Mouse (Mus musculus) Patski (cell line): Measurements from ENCODE around the gene Cd300lg. TPM values are rescaled to one million over a fixed set of nuclear protein-coding genes. Genes with fewer than 3 reads are reported as not detected.

Experiments used
- ATAC-seq: fragments of 100-300 bp; one replicate; pipeline ENCODE4 v1.8.0; 2021
- CTCF ChIA-PET: fragments of 350-600 bp; sonication (Branson Sonifier 250); formaldehyde crosslinking; loops from one replicate; lab custom pipeline; 2022; ENCODE audit warnings: inconsistent platforms; lab: Charles Lee
- POLR2A ChIA-PET: fragments of 350-600 bp; sonication (Branson Sonifier 250); formaldehyde crosslinking; loops from one replicate; lab custom pipeline; 2022; ENCODE audit warnings: antibody characterized with exemption, inconsistent platforms; lab: Charles Lee
- DNase-seq: peaks from one replicate; pipeline ENCODE4 v3.0.0-alpha.2; 2011; ENCODE audit warnings: low read depth, low spot score
- H3K27me3 ChIP-seq: fragments of 371-371 bp; one replicate; pipeline ENCODE4 v1.5.1; 2021
- CTCF ChIP-seq: fragments of 100-300 bp; IDR thresholded peaks from one replicate; pipeline ENCODE4 v1.5.1; 2021
- in situ Hi-C: fragments of 300-500 bp; cut with MboI; formaldehyde crosslinking; loops from 3 replicates; pipeline ENCODE4 v1.11.1; 2018; ENCODE audit warnings: low pct_unique_long_range_greater_than_20kb, mixed read lengths
- polyA plus RNA-seq: library from polyadenylated mRNA; unstranded; gene quantifications from one replicate; pipeline ENCODE4 v1.2.3, GENCODE M21; 2021

Gene Cd300lg
- not detected for polyA plus RNA-seq

- TF ChIP-seq CTCF, result no peak
- H3K27me3 ChIP-seq, result no peaks in the 10 kb centered on the region
- DNase-seq (no peak), ATAC-seq (no peak)
- in situ Hi-C loops, result no loop called here
- POLR2A ChIA-PET, result interaction anchor here (0.6 kb wide), 1 partner anchor 50 kb away, joined by 3 read pairs; no protein-coding TSS in a partner anchor
- CTCF ChIA-PET, result interaction anchor here (1.3 to 5.0 kb wide), 8 partner anchors 9 to 107 kb away, joined by 3 to 45 read pairs (median 6); partner anchors contain the start of genes Cfap97d1 and Dusp3
Observed at GRCm38 (mm10) chr11:102041350-102041949, at the start of gene Cd300lg. Cd300lg (plus strand) TSS chr11:102041509.

DNA sequence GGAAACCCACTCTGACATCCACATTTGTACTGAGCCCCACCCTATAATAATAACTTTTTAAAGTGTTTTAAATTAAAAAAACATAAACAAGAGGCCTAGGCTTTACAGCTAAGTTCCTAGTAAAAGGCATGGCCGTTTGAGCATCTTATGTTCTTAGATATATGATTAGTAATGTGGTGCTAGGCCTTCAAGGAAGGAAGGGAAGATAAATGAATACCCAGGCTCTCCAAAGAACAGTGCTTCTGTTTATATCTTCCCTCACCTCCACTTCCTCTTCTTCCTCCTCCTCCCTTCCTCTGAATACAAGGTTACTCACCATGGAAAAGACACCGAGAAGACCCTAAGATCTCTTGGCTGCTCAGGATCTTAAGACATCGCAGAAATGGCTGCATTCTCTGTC, 49.5 kb upstream of the Cd300lg start:
- CTCF ChIA-PET, result interaction anchor here (1.4 to 1.6 kb wide), 2 partner anchors 49 to 147 kb away, joined by 3 to 4 read pairs; no protein-coding TSS in a partner anchor
- peaks cover 7% of the 10 kb centered on the region for H3K27me3 ChIP-seq
- DNase-seq (no peak), ATAC-seq (no peak)
- in situ Hi-C loops, result no loop called here
- POLR2A ChIA-PET, result no interaction called here
- no peak for TF ChIP-seq CTCF

- H3K27me3 ChIP-seq, result peaks cover 7% of the 10 kb centered on the region
- CTCF ChIA-PET, result interaction anchor here (1.6 kb wide), 1 partner anchor 48 kb away, joined by 4 read pairs; no protein-coding TSS in a partner anchor
- in situ Hi-C loops, result no loop called here
- TF ChIP-seq CTCF, result no peak
- DNase-seq, result no peak
- POLR2A ChIA-PET, result no interaction called here
- no peak for ATAC-seq
Observed at GRCm38 (mm10) chr11:101992411-101992810, 48.9 kb upstream of the Cd300lg start.

DNA sequence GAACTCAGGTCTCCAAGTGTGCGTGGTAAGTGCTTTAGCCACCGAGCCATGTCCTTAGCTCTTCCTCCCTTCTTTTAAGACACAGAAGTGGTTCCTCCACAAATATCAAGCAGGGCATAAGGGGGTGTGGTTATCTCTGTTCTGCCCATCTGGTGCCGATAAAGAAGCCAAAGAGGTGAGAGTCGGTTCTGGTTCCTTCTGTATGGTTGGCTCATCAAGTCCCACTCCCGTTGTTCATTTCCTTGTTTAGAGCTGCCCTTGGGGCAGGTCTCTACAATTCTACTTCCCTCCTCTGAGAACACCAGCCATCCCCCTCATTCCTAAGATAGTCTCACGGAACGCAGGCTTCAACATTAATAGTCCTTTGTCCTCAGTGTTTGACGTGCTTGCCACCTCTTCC, 47.2 kb upstream of the Cd300lg start:
- TF ChIP-seq CTCF, result no peak
- in situ Hi-C loops, result no loop called here
- DNase-seq, result no peak
- POLR2A ChIA-PET, result no interaction called here
- ATAC-seq, result no peak
- H3K27me3 ChIP-seq, result peaks cover 7% of the 10 kb centered on the region
- CTCF ChIA-PET, result interaction anchor here (1.0 to 1.7 kb wide), 2 partner anchors 46 to 66 kb away, joined by 3 to 7 read pairs; partner anchors contain the start of gene Cd300lg

- no peak for ATAC-seq
- no peak for DNase-seq
- no peak for TF ChIP-seq CTCF
- H3K27me3 ChIP-seq, result peaks cover 7% of the 10 kb centered on the region
- in situ Hi-C loops, result loop anchor here (5.0 kb wide), 1 partner anchor 41 kb away; no protein-coding TSS in a partner anchor
- ChIA-PET POLR2A (no interaction called here), CTCF (interaction anchor here (1.4 to 6.3 kb wide), 2 partner anchors 9 to 45 kb away, joined by 4 to 31 read pairs; partner anchors contain the start of genes Cd300lg and Dusp3)
Observed at GRCm38 (mm10) chr11:101995938-101996337, 45.4 kb upstream of the Cd300lg start.

DNA sequence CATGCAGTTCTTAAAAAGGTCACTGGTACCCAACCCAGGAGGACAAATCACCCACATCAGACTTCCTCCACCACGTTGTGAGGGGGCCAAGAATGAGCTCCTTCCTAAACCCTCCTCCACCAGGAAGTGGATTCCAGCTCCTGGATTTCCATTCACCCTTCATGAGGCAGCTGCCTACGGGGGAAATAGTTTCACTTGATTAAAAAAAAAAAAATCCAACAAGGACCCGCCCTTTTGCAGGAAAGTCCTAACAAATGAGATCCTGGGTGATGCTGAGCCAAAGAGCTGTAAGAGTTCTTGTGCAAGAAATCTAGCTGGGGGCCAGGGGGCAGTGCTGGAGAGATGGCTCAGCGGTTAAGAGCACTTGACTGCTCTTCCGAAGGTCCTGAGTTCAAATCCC, 43.1 kb upstream of the Cd300lg start:
- CTCF ChIA-PET, result interaction anchor here (0.7 to 6.3 kb wide), 4 partner anchors 12 to 42 kb away, joined by 3 to 31 read pairs (median 9); partner anchors contain the start of genes Cd300lg and Dusp3
- no peak for TF ChIP-seq CTCF
- in situ Hi-C loops, result loop anchor here (5.0 kb wide), 1 partner anchor 39 kb away; no protein-coding TSS in a partner anchor
- ATAC-seq (no peak), DNase-seq (no peak)
- POLR2A ChIA-PET, result no interaction called here
- no peaks in the 10 kb centered on the region for H3K27me3 ChIP-seq

DNA sequence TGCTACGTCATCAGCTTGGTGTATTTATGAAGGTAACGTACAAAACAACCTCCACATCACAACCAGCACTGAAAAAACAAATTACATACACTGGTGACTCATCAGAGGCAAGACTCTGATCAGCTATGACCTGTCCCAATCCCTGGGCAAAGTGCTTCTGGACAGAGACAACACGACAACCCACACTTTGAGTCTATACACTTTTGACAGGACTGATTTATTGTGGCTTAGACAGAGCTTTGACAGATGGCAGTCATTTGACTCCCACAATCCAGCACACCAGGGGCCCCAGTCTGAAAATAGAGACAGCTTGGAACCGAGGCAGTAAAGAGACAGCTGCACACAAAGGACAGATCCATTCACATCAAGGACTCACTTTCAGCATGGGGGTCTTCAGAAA, 41.8 kb upstream of the Cd300lg start:
- in situ Hi-C loops, result loop anchor here (5.0 kb wide), 1 partner anchor 38 kb away; no protein-coding TSS in a partner anchor
- ChIA-PET CTCF (interaction anchor here (2.0 to 6.3 kb wide), 3 partner anchors 12 to 41 kb away, joined by 4 to 31 read pairs (median 15); partner anchors contain the start of genes Cd300lg and Dusp3), POLR2A (interaction anchor here (0.8 kb wide), 1 partner anchor 16 kb away, joined by 10 read pairs; no protein-coding TSS in a partner anchor)
- no peak for TF ChIP-seq CTCF
- no peaks in the 10 kb centered on the region for H3K27me3 ChIP-seq
- ATAC-seq, result no peak
- no peak for DNase-seq

DNA sequence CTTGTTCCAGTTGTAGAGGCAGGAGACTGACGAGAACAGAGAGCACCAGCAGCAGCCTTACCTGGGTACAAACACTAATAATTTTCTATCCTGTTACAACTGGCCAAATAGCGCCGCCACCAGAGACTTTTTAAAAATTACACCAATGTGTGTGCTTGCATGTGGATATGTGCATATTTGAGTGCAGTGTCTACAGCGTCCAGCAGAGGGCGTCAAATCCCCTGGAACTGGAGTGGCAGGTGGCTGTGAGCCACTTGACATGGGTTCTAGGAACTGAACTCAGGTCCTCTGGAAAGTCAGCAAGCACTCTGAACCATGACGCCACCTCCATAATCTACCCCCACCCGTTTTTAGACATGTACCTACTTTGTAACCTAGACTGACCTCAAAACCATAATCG, 37.1 kb upstream of the Cd300lg start:
- TF ChIP-seq CTCF, result no peak
- POLR2A ChIA-PET, result no interaction called here
- in situ Hi-C loops, result no loop called here
- CTCF ChIA-PET, result no interaction called here
- DNase-seq, result no peak
- H3K27me3 ChIP-seq, result no peaks in the 10 kb centered on the region
- ATAC-seq, result no peak

DNA sequence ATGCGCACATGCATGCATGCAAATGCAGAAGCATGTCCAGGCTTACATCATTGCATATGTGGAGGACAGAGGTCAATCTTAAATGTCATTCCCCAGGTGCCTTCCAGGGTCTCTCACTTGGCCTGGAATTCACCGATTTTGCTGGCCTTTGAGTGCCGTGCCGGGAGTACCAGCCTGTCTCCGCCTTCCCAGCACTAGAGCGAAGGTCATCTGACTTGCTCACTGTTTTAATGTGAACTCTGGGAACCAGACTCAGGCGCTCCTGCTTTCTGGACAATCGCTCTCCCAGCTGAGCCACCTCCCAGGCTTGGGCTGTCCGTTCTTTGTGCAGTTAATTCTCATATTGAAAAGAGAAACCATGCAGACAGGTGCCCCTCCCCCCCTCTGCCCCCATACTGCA, 35.0 kb upstream of the Cd300lg start:
- no peak for TF ChIP-seq CTCF
- no peak for ATAC-seq
- POLR2A ChIA-PET, result no interaction called here
- no peak for DNase-seq
- CTCF ChIA-PET, result no interaction called here
- in situ Hi-C loops, result no loop called here
- no peaks in the 10 kb centered on the region for H3K27me3 ChIP-seq

DNA sequence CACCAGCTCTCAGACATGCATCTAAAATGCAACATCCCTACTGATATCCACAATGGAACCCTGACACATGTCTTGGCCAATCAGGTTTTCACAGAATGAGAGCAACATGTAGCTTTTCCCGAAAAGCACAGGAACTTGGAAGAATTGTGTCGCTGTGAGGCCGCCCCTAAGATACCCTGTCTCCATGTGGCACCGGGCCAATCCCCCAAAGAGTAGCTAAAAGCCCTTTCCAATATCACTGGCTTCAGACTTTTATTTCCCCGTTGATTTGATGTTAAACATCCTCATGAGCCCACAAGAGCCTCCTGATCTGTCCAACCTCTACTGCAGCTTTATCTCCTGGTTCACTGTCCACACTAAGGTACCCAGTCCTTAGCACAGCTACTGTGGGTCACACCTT, 34.6 kb upstream of the Cd300lg start:
- ChIA-PET CTCF (interaction anchor here (0.7 kb wide), 1 partner anchor 34 kb away, joined by 3 read pairs; no protein-coding TSS in a partner anchor), POLR2A (no interaction called here)
- H3K27me3 ChIP-seq, result no peaks in the 10 kb centered on the region
- ATAC-seq (no peak), DNase-seq (no peak)
- in situ Hi-C loops, result no loop called here
- TF ChIP-seq CTCF, result no peak

- POLR2A ChIA-PET, result no interaction called here
- in situ Hi-C loops, result no loop called here
- DNase-seq (no peak), ATAC-seq (no peak)
- H3K27me3 ChIP-seq, result no peaks in the 10 kb centered on the region
- no peak for TF ChIP-seq CTCF
- CTCF ChIA-PET, result no interaction called here
Observed at GRCm38 (mm10) chr11:102008372-102008771, 32.9 kb upstream of the Cd300lg start.
